Mouse (Mus musculus) MEL (cell line): ENCODE results near the gene Ubac2. TPM values are rescaled to one million over a fixed set of nuclear protein-coding genes. Genes with fewer than 3 reads are reported as not detected.

Experiments
- DNase-seq: peaks from one replicate; pipeline ENCODE4 v3.0.0; 2011; ENCODE audit warnings: low read depth, low spot score
- H3K27ac ChIP-seq: 2 replicates; pipeline ENCODE4 v1.5.1; 2012; ENCODE audit warnings: low read depth, mild to moderate bottlenecking, control low read depth, low read length, moderate library complexity; ENCODE audit not compliant: control insufficient read depth
- H3K27me3 ChIP-seq, 2 experiments: fragments of 150-350 bp in 1 of 2; sonication (generic) in 1 of 2; 2 replicates each; pipeline ENCODE4 v1.6.1; 2012; ENCODE audit warnings: low read length in 2 of 2, mild to moderate bottlenecking in 2 of 2, improper control_type of control experiment in 1 of 2, moderate library complexity in 1 of 2; ENCODE audit not compliant: insufficient read depth in 2 of 2, control insufficient read depth in 1 of 2
- H3K36me3 ChIP-seq, 2 experiments: 2 replicates each; pipeline ENCODE4 v1.6.1; 2012 to 2014; ENCODE audit warnings: low read length in 2 of 2, improper control_type of control experiment in 1 of 2, inconsistent platforms in 1 of 2, mild to moderate bottlenecking in 1 of 2; ENCODE audit not compliant: insufficient read depth in 2 of 2, control insufficient read depth in 1 of 2
- H3K4me1 ChIP-seq, 2 experiments: fragments of 150-350 bp in 1 of 2; sonication (generic) in 1 of 2; 2 replicates each; pipeline ENCODE4 v1.6.1; 2012; ENCODE audit warnings: low read length in 2 of 2, improper control_type of control experiment in 1 of 2, mild to moderate bottlenecking in 1 of 2; ENCODE audit not compliant: insufficient read depth in 2 of 2, control insufficient read depth in 1 of 2
- H3K4me3 ChIP-seq, 2 experiments: fragments of 150-350 bp in 1 of 2; sonication (generic) in 1 of 2; 2 replicates each; pipeline ENCODE4 v1.5.1; 2012; ENCODE audit warnings: low read depth in 2 of 2, low read length in 2 of 2, mild to moderate bottlenecking in 2 of 2, moderate library complexity in 2 of 2, control low read depth in 1 of 2, improper control_type of control experiment in 1 of 2; ENCODE audit not compliant: control insufficient read depth in 1 of 2, insufficient read depth in 1 of 2
- H3K79me2 ChIP-seq: 2 replicates; pipeline ENCODE4 v1.6.1; 2012; ENCODE audit warnings: mild to moderate bottlenecking, low read length, moderate library complexity; ENCODE audit not compliant: control insufficient read depth, poor library complexity, insufficient read depth
- H3K9ac ChIP-seq: 2 replicates; pipeline ENCODE4 v1.6.1; 2012; ENCODE audit warnings: low read depth, mild to moderate bottlenecking, control low read depth, low read length, moderate library complexity; ENCODE audit not compliant: control insufficient read depth, poor library complexity, severe bottlenecking
- H3K9me3 ChIP-seq: fragments of 150-350 bp; sonication (generic); replicated peaks from 2 replicates; pipeline ENCODE4 v1.6.1; 2012; ENCODE audit warnings: mild to moderate bottlenecking, low read length, improper control_type of control experiment, moderate library complexity; ENCODE audit not compliant: insufficient read depth
- CHD1 ChIP-seq: IDR thresholded peaks from 2 replicates; pipeline ENCODE4 v1.6.1; 2012; ENCODE audit warnings: low read depth, mild to moderate bottlenecking, inconsistent platforms, low read length, improper control_type of control experiment
- CHD2 ChIP-seq: IDR thresholded peaks from 2 replicates; pipeline ENCODE4 v1.6.1; 2011; ENCODE audit warnings: low read length, improper control_type of control experiment
- E2F4 ChIP-seq: IDR thresholded peaks from 2 replicates; pipeline ENCODE4 v1.6.1; 2011; ENCODE audit warnings: low read depth, low read length, improper control_type of control experiment, borderline replicate concordance
- ELF1 ChIP-seq: IDR thresholded peaks from 2 replicates; pipeline ENCODE4 v1.6.1; 2014; ENCODE audit warnings: low read depth, mild to moderate bottlenecking, inconsistent platforms, low read length, improper control_type of control experiment, moderate library complexity
- EP300 ChIP-seq, 2 experiments: IDR thresholded peaks; 2 replicates each; pipeline ENCODE4 v1.6.1; 2011; ENCODE audit warnings: improper control_type of control experiment in 2 of 2, low read length in 2 of 2, low read depth in 1 of 2, mild to moderate bottlenecking in 1 of 2
- GATA1 ChIP-seq: IDR thresholded peaks from 2 replicates; pipeline ENCODE4 v1.6.1; 2011; ENCODE audit warnings: low read depth, low read length, improper control_type of control experiment
- KAT2A ChIP-seq: conservative IDR thresholded peaks from 2 replicates; pipeline ENCODE4 v1.6.1; 2012; ENCODE audit warnings: low read depth, low read length, improper control_type of control experiment, inconsistent platforms
- MAFK ChIP-seq: IDR thresholded peaks from 2 replicates; pipeline ENCODE4 v1.6.1; 2011; ENCODE audit warnings: low read depth, mild to moderate bottlenecking, low read length, improper control_type of control experiment, borderline replicate concordance
- MAZ ChIP-seq: IDR thresholded peaks from 2 replicates; pipeline ENCODE4 v1.6.1; 2012; ENCODE audit warnings: low read depth, mild to moderate bottlenecking, inconsistent platforms, low read length, improper control_type of control experiment
- MEF2A ChIP-seq: IDR thresholded peaks from 2 replicates; pipeline ENCODE4 v1.6.1; 2014; ENCODE audit warnings: low read depth, mild to moderate bottlenecking, inconsistent platforms, low read length, improper control_type of control experiment; ENCODE audit not compliant: poor library complexity, insufficient replicate concordance, severe bottlenecking; ENCODE audit errors: extremely low read depth
- MXI1 ChIP-seq: IDR thresholded peaks from 2 replicates; pipeline ENCODE4 v1.6.1; 2011; ENCODE audit warnings: mild to moderate bottlenecking, low read depth, low read length, improper control_type of control experiment
- MYB ChIP-seq: IDR thresholded peaks from 2 replicates; pipeline ENCODE4 v1.6.1; 2011; ENCODE audit warnings: mild to moderate bottlenecking, low read depth, low read length, improper control_type of control experiment
- MYC ChIP-seq: IDR thresholded peaks from 2 replicates; pipeline ENCODE4 v1.6.1; 2011; ENCODE audit warnings: low read depth, mild to moderate bottlenecking, low read length, improper control_type of control experiment, moderate library complexity
- NELFE ChIP-seq: IDR thresholded peaks from 2 replicates; pipeline ENCODE4 v1.6.1; 2011; ENCODE audit warnings: low read depth, low read length, improper control_type of control experiment
- SIN3A ChIP-seq: IDR thresholded peaks from 2 replicates; pipeline ENCODE4 v1.6.1; 2012; ENCODE audit warnings: low read length, improper control_type of control experiment, inconsistent platforms
- SMC3 ChIP-seq: IDR thresholded peaks from 2 replicates; pipeline ENCODE4 v1.6.1; 2011; ENCODE audit warnings: low read depth, low read length, improper control_type of control experiment
- TAL1 ChIP-seq: IDR thresholded peaks from 2 replicates; pipeline ENCODE4 v1.6.1; 2012; ENCODE audit warnings: mild to moderate bottlenecking, inconsistent platforms, low read length, moderate library complexity, mixed read lengths
- TCF12 ChIP-seq: IDR thresholded peaks from 2 replicates; pipeline ENCODE4 v1.6.1; 2014; ENCODE audit warnings: low read depth, mild to moderate bottlenecking, inconsistent platforms, low read length, improper control_type of control experiment, moderate library complexity
- USF1 ChIP-seq: IDR thresholded peaks from 2 replicates; pipeline ENCODE4 v1.6.1; 2014; ENCODE audit warnings: low read depth, mild to moderate bottlenecking, inconsistent platforms, low read length, improper control_type of control experiment, moderate library complexity
- ZC3H11A ChIP-seq: IDR thresholded peaks from 2 replicates; pipeline ENCODE4 v1.6.1; 2012; ENCODE audit warnings: low read depth, mild to moderate bottlenecking, inconsistent platforms, low read length, improper control_type of control experiment
- ZNF384 ChIP-seq: IDR thresholded peaks from 2 replicates; pipeline ENCODE4 v1.6.1; 2012; ENCODE audit warnings: low read depth, mild to moderate bottlenecking, inconsistent platforms, low read length, improper control_type of control experiment
- polyA plus RNA-seq, 2 experiments: library from polyadenylated mRNA; stranded (reverse) in 1 of 2; unstranded in 1 of 2; fragments of >175 nt in 1 of 2; fragments of >200 nt in 1 of 2; gene quantifications; 2 replicates each; pipeline versions ENCODE4 v1.2.1 to v1.2.4; 2012; ENCODE audit warnings: low replicate concordance in 2 of 2, low read depth in 1 of 2; ENCODE audit not compliant: insufficient read length in 2 of 2, insufficient read depth in 1 of 2, missing spikeins in 1 of 2
- total RNA-seq: library from RNA; depleted of rRNA; stranded (reverse); fragments of 300-350 nt; gene quantifications from 2 replicates; pipeline ENCODE4 v1.2.3, GENCODE M21; 2012

Gene Ubac2
- total and polyA plus RNA-seq, 3 experiments: 32.9 to 44.8 TPM; not detected in 1

GRCm38 (mm10) chr14:121878176-121878858 is at the start of gene Ubac2 (continued):
- TF ChIP-seq SIN3A: peak; percentile 85
- TF ChIP-seq CHD2: no peak
- no peak for TF ChIP-seq TAL1
- no peak for TF ChIP-seq CHD1
- TF ChIP-seq NELFE: peak; percentile 87
- TF ChIP-seq, all 39 proteins: peak for 20

GRCm38 (mm10) chr14:121829816-121830442 is 48.5 kb upstream of the Ubac2 start:
- H3K9ac ChIP-seq: no peak overlapping the region

GRCm38 (mm10) chr14:121833001-121833520 is 45.4 kb upstream of the Ubac2 start:
- DNase-seq: no peak

More at GRCm38 (mm10) chr14:121829816-121830442, 48.5 kb upstream of the Ubac2 start:
- H3K27me3 ChIP-seq: no peaks in the 10 kb centered on the region
- no peak for DNase-seq
- no peaks in the 10 kb centered on the region for H3K9me3 ChIP-seq
- H3K4me3 ChIP-seq: no peak overlapping the region
- H3K79me2 ChIP-seq: no peaks in the 10 kb centered on the region
- no peaks in the 10 kb centered on the region for H3K36me3 ChIP-seq
- no peak for TF ChIP-seq EP300 (IDR thresholded peaks at IDR 0.05; ENCODE audit: low read depth in 1 of 2, low read length in 2 of 2)
- no peak for TF ChIP-seq MAFK
- no peak for TF ChIP-seq USF1
- TF ChIP-seq KAT2A: no peak
- TF ChIP-seq, all 39 proteins: peak for 0
- H3K4me1 ChIP-seq: no peaks in the 10 kb centered on the region
- H3K27ac ChIP-seq: no peak overlapping the region

More at GRCm38 (mm10) chr14:121833001-121833520, 45.4 kb upstream of the Ubac2 start:
- H3K79me2 ChIP-seq: no peaks in the 10 kb centered on the region
- no peak for TF ChIP-seq SMC3
- TF ChIP-seq MXI1: no peak
- TF ChIP-seq MAZ: no peak
- TF ChIP-seq ELF1: no peak
- TF ChIP-seq E2F4: no peak
- TF ChIP-seq CHD1: no peak
- TF ChIP-seq MEF2A: no peak
- no peak for TF ChIP-seq MAFK
- no peak for TF ChIP-seq TCF12
- TF ChIP-seq ZNF384: no peak
- TF ChIP-seq MYC: no peak
- no peak for TF ChIP-seq MYB
- TF ChIP-seq GATA1: no peak
- TF ChIP-seq ZC3H11A: no peak
- no peaks in the 10 kb centered on the region for H3K27me3 ChIP-seq
- H3K36me3 ChIP-seq: no peaks in the 10 kb centered on the region
- H3K27ac ChIP-seq: no peak overlapping the region
- H3K9me3 ChIP-seq: no peaks in the 10 kb centered on the region
- H3K4me3 ChIP-seq: no peak overlapping the region
- H3K4me1 ChIP-seq: no peaks in the 10 kb centered on the region
- no peak overlapping the region for H3K9ac ChIP-seq
